ENCODE assay signal across 18 mouse cellular contexts in the genomic region with DNA sequence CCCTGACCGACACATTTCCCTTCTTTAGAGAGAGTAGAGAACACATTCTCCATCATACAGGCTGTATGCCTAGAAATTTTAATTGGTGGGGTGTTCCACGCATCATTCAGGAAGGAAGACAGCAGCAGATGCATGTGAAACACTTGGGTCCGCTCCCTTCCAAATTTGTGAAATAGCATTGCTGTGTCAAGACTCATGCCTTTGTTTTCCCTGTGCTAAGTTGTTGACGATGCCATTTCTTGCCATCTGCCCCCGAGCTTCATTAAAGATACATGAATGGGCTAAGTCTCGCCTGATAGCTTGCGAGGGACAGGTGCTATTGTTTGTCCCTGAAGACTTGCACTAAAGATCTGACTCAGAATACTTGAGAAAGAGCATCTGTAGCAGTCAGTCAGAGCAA.
A peak's percentile ranks its signal among the peaks of the same experiment; 100 is the strongest.
DNase-seq lines count a peak whose midpoint lies in the region; ATAC-seq lines count a peak whose summit lies in the region.
"Had no signal": no experiment of that assay in that cellular context is flagged by ENCODE, and none has a peak within 500 bp of the region (broad histone marks: within the 10 kb centered on the region; RNA-seq: fewer than 3 reads in every experiment).

No protein-coding gene starts in this region.

- peak; percentile 73 for ATAC-seq in forebrain, embryonic 15.5 days (replicated peaks)
- ATAC-seq: intestine, embryonic 16.5 days had no signal

- H3K36me3 ChIP-seq in forebrain, embryonic 15.5 days, result no peaks in the 10 kb centered on the region
- H3K36me3 ChIP-seq: heart, embryonic 10.5 days; hindbrain, embryonic 15.5 days had no signal

- H3K4me3 ChIP-seq in forebrain, embryonic 15.5 days, result no peak overlapping the region
- H3K4me3 ChIP-seq: heart, embryonic 10.5 days; hindbrain, embryonic 15.5 days had no signal

- DNase-seq in heart, adult 11 months, result peak; percentile 49
- DNase-seq in heart, postnatal 10 days, result no peak
- peak; percentile 48 for DNase-seq in Muller cell, postnatal 12 days (ENCODE audit: inconsistent ontology term)
- peak; percentile 18 for DNase-seq in brain, embryonic 18.5 days (ENCODE audit: low read depth, low spot score)
- DNase-seq in layer of hippocampus, postnatal 25 days (ENCODE audit: extremely low spot score in 1 of 2, low spot score in 1 of 2), result no peak
- DNase-seq in urinary bladder, postnatal 4 days (ENCODE audit: low spot score in 2 of 2), result no peak
- DNase-seq: adrenal gland, postnatal 10 days; cerebellum, adult 2 months; cerebellum, postnatal 10 days; gastrocnemius, postnatal 36 days; heart, adult 18-20 months; heart, postnatal 14 days; kidney, adult 2 months had no signal

- H3K27ac ChIP-seq in forebrain, embryonic 15.5 days (replicated peaks), result peak overlapping the region; percentile 56
- H3K27ac ChIP-seq: heart, embryonic 10.5 days; hindbrain, embryonic 15.5 days had no signal

- no peak overlapping the region for H3K4me2 ChIP-seq in forebrain, embryonic 15.5 days (replicated peaks)
- H3K4me2 ChIP-seq: hindbrain, embryonic 15.5 days had no signal

- H3K9ac ChIP-seq in forebrain, embryonic 15.5 days (replicated peaks), result no peak overlapping the region
- H3K9ac ChIP-seq: hindbrain, embryonic 15.5 days had no signal

- intact Hi-C loops in heart, postnatal 10 days (cut with DNase I), result no loop called here

- H3K4me1 ChIP-seq in forebrain, embryonic 15.5 days, result peaks cover 6% of the 10 kb centered on the region
- H3K4me1 ChIP-seq: heart, embryonic 10.5 days had no signal

- H3K9me3 ChIP-seq in forebrain, embryonic 15.5 days, result no peaks in the 10 kb centered on the region
- H3K9me3 ChIP-seq: heart, embryonic 10.5 days; hindbrain, embryonic 15.5 days had no signal

- no peaks in the 10 kb centered on the region for H3K27me3 ChIP-seq in forebrain, embryonic 15.5 days
- H3K27me3 ChIP-seq: CH12.LX; hindbrain, embryonic 15.5 days had no signal

- 18% methylated on average over 7 of the region's 7 CpGs for WGBS in forebrain, embryonic 15.5 days

Comparison
In these comparisons a context has a peak if more than half of its experiments do, and no peak if none do; other contexts are left out.
1. DNase-seq: peak in heart, adult 11 months (single experiment), Muller cell, postnatal 12 days (single experiment) and brain, embryonic 18.5 days (single experiment); none in heart, postnatal 10 days (0 of 2), layer of hippocampus, postnatal 25 days (0 of 2) and urinary bladder, postnatal 4 days (0 of 2).